Mouse (Mus musculus): ENCODE data around the gene Adamts14. TPM values are rescaled to one million over a fixed set of nuclear protein-coding genes. Genes with fewer than 3 reads are reported as not detected.

Gene Adamts14
- polyA plus RNA-seq, 1 experiment from 2014 or later, result 0.85 TPM

- no peak overlapping the region for H3K27ac ChIP-seq
- no peak overlapping the region for H3K4me2 ChIP-seq
- no peak overlapping the region for H3K4me3 ChIP-seq (replicated peaks)
- H3K9me3 ChIP-seq, result no peaks in the 10 kb centered on the region
- H3K4me1 ChIP-seq (replicated peaks), result peaks cover 7% of the 10 kb centered on the region
- H3K9ac ChIP-seq (replicated peaks), result no peak overlapping the region
- no peaks in the 10 kb centered on the region for H3K36me3 ChIP-seq
- H3K27me3 ChIP-seq, result peaks cover 32% of the 10 kb centered on the region
- no peak for ATAC-seq (ENCODE audit: insufficient number of reproducible peaks, insufficient read depth, low FRiP score, low TSS enrichment, low read depth)
- 88% methylated on average over 8 of the region's 8 CpGs for WGBS
Measured at GRCm38 (mm10) chr10:61178687-61179086, 94.6 kb downstream of the Adamts14 start.

GRCm38 (mm10) chr10:61177751-61178150 lies 95.5 kb downstream of the Adamts14 start:
- Histone ChIP-seq H3K4me1 (replicated peaks) (peaks cover 7% of the 10 kb centered on the region), H3K4me3 (replicated peaks) (no peak overlapping the region), H3K4me2 (no peak overlapping the region), H3K9ac (replicated peaks) (no peak overlapping the region), H3K27ac (no peak overlapping the region), H3K36me3 (no peaks in the 10 kb centered on the region), H3K27me3 (peaks cover 29% of the 10 kb centered on the region), H3K9me3 (no peaks in the 10 kb centered on the region)
- ATAC-seq (ENCODE audit: insufficient number of reproducible peaks, insufficient read depth, low FRiP score, low TSS enrichment, low read depth), result no peak
- WGBS, result 77% methylated on average over 4 of the region's 4 CpGs

GRCm38 (mm10) chr10:61176221-61176790 lies 96.9 kb downstream of the Adamts14 start:
- no peak overlapping the region for H3K27ac ChIP-seq
- no peak overlapping the region for H3K9ac ChIP-seq (replicated peaks)
- H3K27me3 ChIP-seq, result peaks cover 29% of the 10 kb centered on the region
- peaks cover 4% of the 10 kb centered on the region for H3K4me1 ChIP-seq (replicated peaks)
- H3K9me3 ChIP-seq, result no peaks in the 10 kb centered on the region
- H3K4me2 ChIP-seq, result peak overlapping the region; percentile 35
- 42% methylated on average over 7 of the region's 7 CpGs for WGBS
- no peaks in the 10 kb centered on the region for H3K36me3 ChIP-seq
- ATAC-seq (ENCODE audit: insufficient number of reproducible peaks, insufficient read depth, low FRiP score, low TSS enrichment, low read depth), result no peak
- 0 out of 2 replicates have a peak overlapping the region, but pooled peaks have one; percentile 7 for H3K4me3 ChIP-seq (replicated peaks)

- Histone ChIP-seq H3K27me3 (peaks cover 29% of the 10 kb centered on the region), H3K4me3 (replicated peaks) (peak overlapping the region; percentile 7; the same call in 1 of the 2 replicates), H3K27ac (no peak overlapping the region), H3K9me3 (no peaks in the 10 kb centered on the region), H3K4me1 (replicated peaks) (peaks cover 4% of the 10 kb centered on the region), H3K9ac (replicated peaks) (no peak overlapping the region), H3K36me3 (no peaks in the 10 kb centered on the region), H3K4me2 (peak overlapping the region; percentile 35)
- WGBS, result 14% methylated on average over 23 of the region's 24 CpGs
- ATAC-seq (ENCODE audit: insufficient number of reproducible peaks, insufficient read depth, low FRiP score, low TSS enrichment, low read depth), result no peak; the same call in 1 of the 2 replicates
Measured at GRCm38 (mm10) chr10:61175442-61176204, 97.6 kb downstream of the Adamts14 start.

- H3K36me3 ChIP-seq, result no peaks in the 10 kb centered on the region
- no peak for ATAC-seq (ENCODE audit: insufficient number of reproducible peaks, insufficient read depth, low FRiP score, low TSS enrichment, low read depth)
- H3K27me3 ChIP-seq, result peaks cover 29% of the 10 kb centered on the region
- WGBS, result 38% methylated on average over 13 of the region's 13 CpGs
- H3K9ac ChIP-seq (replicated peaks), result no peak overlapping the region
- peaks cover 4% of the 10 kb centered on the region for H3K4me1 ChIP-seq (replicated peaks)
- H3K27ac ChIP-seq, result no peak overlapping the region
- H3K4me2 ChIP-seq, result no peak overlapping the region
- H3K9me3 ChIP-seq, result no peaks in the 10 kb centered on the region
- no peak overlapping the region for H3K4me3 ChIP-seq (replicated peaks)
Measured at GRCm38 (mm10) chr10:61174711-61175441, 98.4 kb downstream of the Adamts14 start.

GRCm38 (mm10) chr10:61172496-61172895 lies 100.7 kb downstream of the Adamts14 start:
- Histone ChIP-seq H3K27ac (no peak overlapping the region), H3K9ac (replicated peaks) (no peak overlapping the region), H3K36me3 (no peaks in the 10 kb centered on the region), H3K4me2 (no peak overlapping the region), H3K9me3 (no peaks in the 10 kb centered on the region), H3K4me1 (replicated peaks) (peaks cover 4% of the 10 kb centered on the region), H3K27me3 (peaks cover 26% of the 10 kb centered on the region), H3K4me3 (replicated peaks) (no peak overlapping the region)
- WGBS, result 79% methylated on average over 4 of the region's 4 CpGs
- ATAC-seq (ENCODE audit: insufficient number of reproducible peaks, insufficient read depth, low FRiP score, low TSS enrichment, low read depth), result no peak

- Histone ChIP-seq H3K27ac (no peak within 1 kb of the TSS), H3K27me3 (peaks cover 24% of the 10 kb centered on the region), H3K4me1 (replicated peaks) (peaks cover 4% of the 10 kb centered on the region), H3K9ac (replicated peaks) (no peak within 1 kb of the TSS), H3K4me3 (replicated peaks) (no peak within 1 kb of the TSS), H3K36me3 (no peaks in the 10 kb centered on the region), H3K9me3 (no peaks in the 10 kb centered on the region), H3K4me2 (no peak within 1 kb of the TSS)
- 69% methylated on average over 3 of the region's 3 CpGs for WGBS
- ATAC-seq (ENCODE audit: insufficient number of reproducible peaks, insufficient read depth, low FRiP score, low TSS enrichment, low read depth), result no peak
Measured at GRCm38 (mm10) chr10:61171654-61172053, 101.6 kb downstream of the Adamts14 start, which contains the start of gene Tbata. Tbata (plus strand) TSS chr10:61171954.

GRCm38 (mm10) chr10:61168393-61168792 lies 104.8 kb downstream of the Adamts14 start:
- Histone ChIP-seq H3K4me3 (replicated peaks) (no peak overlapping the region), H3K4me2 (no peak overlapping the region), H3K9me3 (no peaks in the 10 kb centered on the region), H3K9ac (replicated peaks) (no peak overlapping the region), H3K36me3 (no peaks in the 10 kb centered on the region), H3K27me3 (0 out of 2 replicates have a peak, but pooled peaks cover 3% of the 10 kb centered on the region), H3K27ac (no peak overlapping the region), H3K4me1 (replicated peaks) (no peaks in the 10 kb centered on the region)
- no peak for ATAC-seq (ENCODE audit: insufficient number of reproducible peaks, insufficient read depth, low FRiP score, low TSS enrichment, low read depth)
- WGBS, result 75% methylated on average over 2 of the region's 2 CpGs

- 0 out of 2 replicates have a peak, but pooled peaks cover 3% of the 10 kb centered on the region for H3K27me3 ChIP-seq
- no peak overlapping the region for H3K4me2 ChIP-seq
- H3K9me3 ChIP-seq, result no peaks in the 10 kb centered on the region
- no peaks in the 10 kb centered on the region for H3K4me1 ChIP-seq (replicated peaks)
- H3K27ac ChIP-seq, result no peak overlapping the region
- 47% methylated on average over 9 of the region's 9 CpGs for WGBS
- H3K36me3 ChIP-seq, result no peaks in the 10 kb centered on the region
- no peak overlapping the region for H3K9ac ChIP-seq (replicated peaks)
- no peak for ATAC-seq (ENCODE audit: insufficient number of reproducible peaks, insufficient read depth, low FRiP score, low TSS enrichment, low read depth)
- no peak overlapping the region for H3K4me3 ChIP-seq (replicated peaks)
Measured at GRCm38 (mm10) chr10:61167333-61168096, 105.7 kb downstream of the Adamts14 start.

- H3K4me3 ChIP-seq (replicated peaks), result no peak overlapping the region
- H3K36me3 ChIP-seq, result no peaks in the 10 kb centered on the region
- H3K4me2 ChIP-seq, result no peak overlapping the region
- ATAC-seq (ENCODE audit: insufficient number of reproducible peaks, insufficient read depth, low FRiP score, low TSS enrichment, low read depth), result no peak
- 72% methylated on average over 3 of the region's 3 CpGs for WGBS
- H3K9me3 ChIP-seq, result no peaks in the 10 kb centered on the region
- H3K4me1 ChIP-seq (replicated peaks), result no peaks in the 10 kb centered on the region
- H3K27me3 ChIP-seq, result no peaks in the 10 kb centered on the region
- H3K27ac ChIP-seq, result no peak overlapping the region
- H3K9ac ChIP-seq (replicated peaks), result no peak overlapping the region
Measured at GRCm38 (mm10) chr10:61162366-61162765, 110.9 kb downstream of the Adamts14 start.

Measured in limb, embryonic 12.5 days (tissue).